Mouse (Mus musculus) NIH3T3 (cell line): ENCODE data around the gene Ccdc141.

Experiments
- DNase-seq: peaks from one replicate; pipeline ENCODE4 v3.0.0-alpha.2; 2012; ENCODE audit warnings: low read depth

The Ccdc141 gene

GRCm38 (mm10) chr2:77133407-77133806 lies 37.0 kb downstream of the Ccdc141 start:
- no peak for DNase-seq

- DNase-seq: peak; percentile 43
Observed at GRCm38 (mm10) chr2:77126939-77127338, 43.5 kb downstream of the Ccdc141 start.

- DNase-seq: no peak
Observed at GRCm38 (mm10) chr2:77118102-77118501, 52.3 kb downstream of the Ccdc141 start.

GRCm38 (mm10) chr2:77114335-77114734 lies 56.1 kb downstream of the Ccdc141 start:
- DNase-seq: no peak

GRCm38 (mm10) chr2:77113867-77114266 lies 56.6 kb downstream of the Ccdc141 start:
- no peak for DNase-seq

GRCm38 (mm10) chr2:77113026-77113425 lies 57.4 kb downstream of the Ccdc141 start:
- no peak for DNase-seq

GRCm38 (mm10) chr2:77111095-77111494 lies 59.3 kb downstream of the Ccdc141 start:
- DNase-seq: no peak

- no peak for DNase-seq
Observed at GRCm38 (mm10) chr2:77110365-77110764, 60.1 kb downstream of the Ccdc141 start.

GRCm38 (mm10) chr2:77109506-77110123 lies 60.8 kb downstream of the Ccdc141 start:
- no peak for DNase-seq

- DNase-seq: peak; percentile 9
Observed at GRCm38 (mm10) chr2:77108562-77108961, 61.9 kb downstream of the Ccdc141 start.

- DNase-seq: no peak
Observed at GRCm38 (mm10) chr2:77106150-77106549, 64.3 kb downstream of the Ccdc141 start.

GRCm38 (mm10) chr2:77105006-77105715 lies 65.3 kb downstream of the Ccdc141 start:
- peak; percentile 52 for DNase-seq

- peak; percentile 79 for DNase-seq
Observed at GRCm38 (mm10) chr2:77102516-77102915, 67.9 kb downstream of the Ccdc141 start.

- DNase-seq: no peak
Observed at GRCm38 (mm10) chr2:77099814-77100213, 70.6 kb downstream of the Ccdc141 start.

GRCm38 (mm10) chr2:77098769-77099168 lies 71.7 kb downstream of the Ccdc141 start:
- no peak for DNase-seq

- no peak for DNase-seq
Observed at GRCm38 (mm10) chr2:77091749-77092148, 78.7 kb downstream of the Ccdc141 start.

GRCm38 (mm10) chr2:77085313-77085712 lies 85.1 kb downstream of the Ccdc141 start:
- no peak for DNase-seq

GRCm38 (mm10) chr2:77084629-77085028 lies 85.8 kb downstream of the Ccdc141 start:
- no peak for DNase-seq

GRCm38 (mm10) chr2:77081156-77081555 lies 89.3 kb downstream of the Ccdc141 start:
- peak; percentile 48 for DNase-seq

GRCm38 (mm10) chr2:77080657-77081056 lies 89.8 kb downstream of the Ccdc141 start:
- no peak for DNase-seq

GRCm38 (mm10) chr2:77078746-77079145 lies 91.7 kb downstream of the Ccdc141 start:
- DNase-seq: no peak

- DNase-seq: no peak
Observed at GRCm38 (mm10) chr2:77074373-77074772, 96.1 kb downstream of the Ccdc141 start.

- DNase-seq: peak; percentile 37
Observed at GRCm38 (mm10) chr2:77073930-77074329, 96.5 kb downstream of the Ccdc141 start.

GRCm38 (mm10) chr2:77065294-77065693 lies 105.1 kb downstream of the Ccdc141 start:
- DNase-seq: no peak
